Mouse (Mus musculus): ENCODE measurements at regions not wholly inside any gene's neighbourhood (a gene's known extent, or its start where the extent isn't known, plus 50 kb on each side); places are given as distances from the start of the nearest gene placed in this dataset.
A peak's percentile ranks its signal among the peaks of the same experiment; 100 is the strongest.

DNA sequence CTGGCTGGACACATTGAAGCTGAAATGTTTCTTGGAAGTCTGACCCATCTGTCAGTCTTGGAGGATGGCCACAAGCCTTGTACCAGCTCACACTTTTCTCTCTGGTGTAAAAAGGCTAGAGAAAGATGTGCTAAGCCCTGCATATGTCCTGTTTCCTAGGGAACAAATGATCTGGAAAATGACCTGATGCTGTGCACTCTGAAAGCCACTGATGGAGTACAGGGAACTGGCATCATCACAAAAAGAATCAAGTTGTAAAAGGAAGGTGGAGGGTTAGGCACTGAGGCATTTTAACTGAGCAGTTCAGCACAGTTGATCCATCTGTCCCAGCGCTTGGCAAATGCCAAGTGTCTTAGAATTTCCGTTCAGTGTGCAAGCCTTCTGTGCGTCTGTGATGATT, 144.8 kb upstream of the Shh start:
- H3K27ac ChIP-seq (replicated peaks) = no peak overlapping the region
- H3K36me3 ChIP-seq = no peaks in the 10 kb centered on the region
- no peak overlapping the region for H3K4me2 ChIP-seq
- no peaks in the 10 kb centered on the region for H3K9me3 ChIP-seq
- no peak for ATAC-seq (ENCODE audit: extremely low read depth, insufficient number of reproducible peaks, low FRiP score, low TSS enrichment)
- H3K4me1 ChIP-seq = no peaks in the 10 kb centered on the region
- no peak overlapping the region for H3K4me3 ChIP-seq
- WGBS = 80% methylated on average over 3 of the region's 3 CpGs
- H3K27me3 ChIP-seq (replicated peaks) = no peaks in the 10 kb centered on the region
- H3K9ac ChIP-seq = no peak overlapping the region

DNA sequence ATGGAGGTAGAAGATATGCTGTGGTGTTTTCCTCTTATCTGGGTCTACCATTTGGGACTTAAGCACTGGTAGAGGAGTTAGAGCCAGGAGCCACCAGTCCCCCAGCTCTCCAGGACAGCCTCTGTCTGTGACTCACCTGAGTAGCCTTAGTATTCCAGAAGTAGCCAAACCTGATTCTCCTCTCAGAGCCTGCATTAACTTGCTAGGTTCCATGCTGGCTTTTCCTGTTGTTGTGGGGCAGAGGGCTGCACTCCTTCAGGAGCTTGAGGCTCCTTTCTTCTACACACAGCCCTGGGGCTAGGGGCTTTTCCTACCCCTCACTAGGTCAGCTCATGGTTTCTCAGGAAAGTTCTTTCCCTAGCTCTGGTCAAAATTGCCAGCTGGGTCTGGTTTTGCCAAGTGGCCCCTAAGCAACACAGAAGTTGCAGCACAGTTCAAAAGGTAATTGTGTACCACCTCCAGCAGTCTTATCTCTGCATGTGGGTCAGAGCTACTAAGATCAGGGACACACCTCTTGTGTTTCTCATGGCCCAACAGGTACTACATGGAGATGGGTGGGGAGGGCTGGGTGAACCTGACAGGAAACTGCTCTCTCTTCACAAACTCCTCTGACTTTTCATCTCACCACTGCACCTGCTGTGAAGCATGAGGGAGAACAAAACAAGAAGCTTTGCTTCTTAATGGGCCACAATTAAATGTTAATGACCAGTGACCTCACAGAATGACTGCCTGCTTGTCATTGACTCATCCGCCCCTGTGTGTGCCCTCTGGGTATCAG, 129.7 kb upstream of the Shh start:
- Histone ChIP-seq H3K4me2 (no peak overlapping the region), H3K9me3 (no peaks in the 10 kb centered on the region), H3K4me3 (no peak overlapping the region), H3K27me3 (replicated peaks) (no peaks in the 10 kb centered on the region), H3K9ac (no peak overlapping the region), H3K4me1 (no peaks in the 10 kb centered on the region), H3K36me3 (no peaks in the 10 kb centered on the region), H3K27ac (replicated peaks) (no peak overlapping the region)
- ATAC-seq (ENCODE audit: extremely low read depth, insufficient number of reproducible peaks, low FRiP score, low TSS enrichment) = no peak
- 59% methylated on average over 1 of the region's 1 CpGs for WGBS

DNA sequence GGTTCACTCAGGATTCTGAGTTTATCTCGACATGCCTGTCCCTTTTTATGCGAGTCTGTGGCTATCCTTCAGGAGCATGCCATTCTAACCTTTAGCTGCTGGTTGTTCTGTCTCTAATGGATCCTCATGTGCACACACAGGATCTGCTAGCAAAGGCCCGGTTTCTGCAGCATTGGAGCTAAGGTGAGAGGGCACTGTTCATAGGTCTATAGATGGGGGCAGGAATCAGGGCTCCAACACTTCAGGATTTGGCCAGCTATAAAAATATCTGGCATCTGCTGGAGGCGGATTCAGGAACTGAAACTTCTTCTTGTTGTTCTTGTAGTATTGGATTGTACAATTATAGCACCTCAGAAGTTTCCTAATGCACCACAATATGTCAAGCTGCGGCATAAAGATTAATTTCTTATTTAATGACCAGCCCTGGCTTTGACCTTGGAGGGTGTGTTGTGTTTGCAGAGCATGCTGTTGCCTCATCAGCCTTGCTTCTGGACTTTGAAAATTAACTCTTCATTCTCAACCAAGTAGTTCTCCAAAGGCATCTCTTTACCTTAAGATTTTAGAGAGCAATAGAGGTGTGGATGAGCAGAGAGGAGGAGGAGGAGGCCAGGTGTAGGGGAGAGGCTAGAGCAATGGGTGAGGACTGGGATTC, 104.4 kb upstream of the Shh start:
- no peaks in the 10 kb centered on the region for H3K36me3 ChIP-seq
- no peak overlapping the region for H3K9ac ChIP-seq
- no peak overlapping the region for H3K27ac ChIP-seq (replicated peaks)
- no peaks in the 10 kb centered on the region for H3K27me3 ChIP-seq (replicated peaks)
- no peaks in the 10 kb centered on the region for H3K4me1 ChIP-seq
- H3K4me2 ChIP-seq = no peak overlapping the region
- H3K4me3 ChIP-seq = no peak overlapping the region
- 66% methylated on average over 5 of the region's 5 CpGs for WGBS
- H3K9me3 ChIP-seq = no peaks in the 10 kb centered on the region
- ATAC-seq (ENCODE audit: extremely low read depth, insufficient number of reproducible peaks, low FRiP score, low TSS enrichment) = no peak

DNA sequence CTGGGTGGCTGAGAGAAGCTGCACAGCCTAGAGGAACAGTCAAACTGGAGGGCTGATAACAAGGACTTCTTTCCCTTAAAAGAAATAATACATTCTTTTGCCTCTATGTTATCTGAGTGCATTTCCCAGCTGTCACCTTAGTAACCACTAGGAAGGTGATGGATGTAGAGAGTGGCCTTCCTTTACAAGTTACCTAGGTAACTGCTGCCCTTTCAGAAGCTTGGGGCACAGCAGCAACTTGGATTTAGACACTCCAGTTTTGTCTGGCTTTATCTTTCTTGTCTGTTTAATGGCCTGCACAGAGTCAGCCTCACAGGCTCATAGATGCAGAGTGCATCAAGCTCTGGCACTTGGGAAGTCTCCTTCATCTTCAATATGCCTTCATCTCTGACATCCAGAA, 101.4 kb upstream of the Shh start:
- H3K9me3 ChIP-seq = no peaks in the 10 kb centered on the region
- ATAC-seq (ENCODE audit: extremely low read depth, insufficient number of reproducible peaks, low FRiP score, low TSS enrichment) = no peak
- no peaks in the 10 kb centered on the region for H3K27me3 ChIP-seq (replicated peaks)
- no peak overlapping the region for H3K27ac ChIP-seq (replicated peaks)
- H3K4me3 ChIP-seq = no peak overlapping the region
- H3K4me1 ChIP-seq = no peaks in the 10 kb centered on the region
- no peaks in the 10 kb centered on the region for H3K36me3 ChIP-seq
- no peak overlapping the region for H3K4me2 ChIP-seq
- no peak overlapping the region for H3K9ac ChIP-seq

DNA sequence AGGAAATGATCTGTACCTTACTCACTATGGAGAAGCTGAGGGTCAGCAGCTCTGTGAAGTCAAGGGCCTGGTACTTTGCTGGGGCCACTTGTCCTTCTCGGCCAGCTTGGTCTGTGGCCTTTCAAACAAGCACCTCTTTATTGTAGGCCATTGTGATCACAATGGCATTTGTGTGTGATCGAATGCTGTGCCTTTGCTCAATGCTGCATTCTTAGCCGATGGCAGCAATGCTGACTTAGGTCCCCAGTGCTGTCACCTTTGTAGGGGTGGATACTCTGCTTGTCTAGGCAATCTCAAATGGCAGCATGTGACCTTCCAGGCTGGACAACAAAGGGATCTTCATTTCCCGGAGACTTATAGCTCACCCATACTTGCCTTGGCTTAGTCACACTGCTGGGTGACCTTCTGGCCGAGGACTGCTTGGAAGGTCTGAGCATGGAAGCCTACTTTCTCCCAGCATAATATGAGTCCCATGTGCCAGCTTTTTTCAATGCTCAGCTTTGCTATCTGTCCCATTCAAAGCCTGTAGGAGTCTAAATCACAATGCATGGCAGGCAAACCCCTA, 100.4 kb upstream of the Shh start:
- ATAC-seq (ENCODE audit: extremely low read depth, insufficient number of reproducible peaks, low FRiP score, low TSS enrichment) = no peak
- 80% methylated on average over 5 of the region's 5 CpGs for WGBS

DNA sequence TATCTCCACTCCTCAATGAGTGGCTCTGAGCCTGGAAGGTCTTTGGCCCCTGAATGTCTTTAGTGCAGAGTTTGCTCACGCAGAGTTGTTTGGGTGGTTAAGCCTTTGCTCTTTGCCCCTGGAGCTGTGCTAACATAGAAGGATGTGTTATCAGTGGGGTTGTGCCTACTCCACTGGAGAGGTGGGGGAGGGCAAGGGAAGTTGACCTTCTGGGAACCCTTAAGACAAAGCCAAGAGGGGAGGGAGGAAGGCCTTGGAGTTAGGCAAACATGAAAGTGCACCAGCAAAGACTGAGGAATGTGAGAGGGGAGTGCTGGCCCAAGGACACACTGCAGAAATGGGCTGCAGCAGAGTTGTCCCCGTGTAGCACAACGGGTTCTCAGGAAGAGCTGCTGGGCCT, 96.3 kb upstream of the Shh start:
- H3K9me3 ChIP-seq = no peaks in the 10 kb centered on the region
- no peaks in the 10 kb centered on the region for H3K4me1 ChIP-seq
- no peak for ATAC-seq (ENCODE audit: extremely low read depth, insufficient number of reproducible peaks, low FRiP score, low TSS enrichment)
- 22% methylated on average over 3 of the region's 3 CpGs for WGBS
- H3K4me2 ChIP-seq = no peak overlapping the region
- H3K27me3 ChIP-seq (replicated peaks) = no peaks in the 10 kb centered on the region
- no peak overlapping the region for H3K4me3 ChIP-seq
- no peak overlapping the region for H3K27ac ChIP-seq (replicated peaks)
- no peaks in the 10 kb centered on the region for H3K36me3 ChIP-seq
- H3K9ac ChIP-seq = no peak overlapping the region

More for the DNA sequence above, 100.4 kb upstream of the Shh start:
- Histone ChIP-seq H3K9ac (no peak overlapping the region), H3K4me2 (no peak overlapping the region), H3K4me1 (no peaks in the 10 kb centered on the region), H3K4me3 (no peak overlapping the region), H3K36me3 (no peaks in the 10 kb centered on the region), H3K9me3 (no peaks in the 10 kb centered on the region), H3K27ac (replicated peaks) (no peak overlapping the region), H3K27me3 (replicated peaks) (no peaks in the 10 kb centered on the region)

DNA sequence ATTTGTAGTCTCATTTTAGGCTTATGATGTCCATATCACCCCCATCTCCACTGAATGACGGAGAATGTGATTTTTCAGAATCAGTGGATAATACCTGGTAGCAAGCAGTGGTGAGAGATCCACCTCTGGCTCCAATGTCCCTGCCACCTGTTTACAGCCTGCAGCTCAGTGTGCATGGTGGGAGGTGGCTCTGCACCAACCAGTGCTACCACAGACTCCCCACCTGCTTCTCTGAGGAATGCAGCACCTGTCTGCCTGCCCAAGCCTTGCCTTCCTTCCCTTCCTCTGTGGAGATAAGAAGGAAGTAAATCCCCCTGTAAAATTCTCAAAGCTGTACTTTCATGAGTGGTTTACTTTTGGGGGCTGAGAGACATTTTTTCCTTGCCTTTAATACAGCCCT, 95.9 kb upstream of the Shh start:
- Histone ChIP-seq H3K27me3 (replicated peaks) (no peaks in the 10 kb centered on the region), H3K36me3 (no peaks in the 10 kb centered on the region), H3K27ac (replicated peaks) (no peak overlapping the region), H3K4me2 (no peak overlapping the region), H3K9me3 (no peaks in the 10 kb centered on the region), H3K4me1 (no peaks in the 10 kb centered on the region), H3K9ac (no peak overlapping the region), H3K4me3 (no peak overlapping the region)
- 78% methylated on average over 1 of the region's 1 CpGs for WGBS
- no peak for ATAC-seq (ENCODE audit: extremely low read depth, insufficient number of reproducible peaks, low FRiP score, low TSS enrichment)

DNA sequence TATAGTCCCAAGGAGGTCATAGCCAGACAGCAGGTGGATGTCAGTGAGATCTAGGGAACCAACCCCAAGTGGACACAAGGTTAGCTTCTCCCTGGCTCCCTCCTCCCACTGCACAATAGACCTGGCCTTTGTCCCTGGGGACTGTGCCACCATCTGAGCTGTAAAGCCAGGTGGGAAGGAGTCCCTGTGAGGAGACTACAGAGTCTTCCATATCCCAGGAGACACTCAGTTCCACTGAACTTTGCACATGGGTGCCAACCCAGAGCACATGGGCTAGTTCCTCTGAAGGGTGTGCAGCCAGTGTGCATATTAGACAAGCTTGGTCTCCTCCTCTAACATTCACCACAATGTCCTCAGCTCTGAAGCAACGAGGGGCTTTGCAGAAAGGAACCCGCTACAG, 86.5 kb upstream of the Shh start:
- Histone ChIP-seq H3K9me3 (no peaks in the 10 kb centered on the region), H3K36me3 (no peaks in the 10 kb centered on the region), H3K4me2 (no peak overlapping the region), H3K27me3 (replicated peaks) (no peaks in the 10 kb centered on the region), H3K9ac (no peak overlapping the region), H3K4me3 (no peak overlapping the region), H3K4me1 (no peaks in the 10 kb centered on the region), H3K27ac (replicated peaks) (no peak overlapping the region)
- WGBS = 73% methylated on average over 2 of the region's 2 CpGs
- no peak for ATAC-seq (ENCODE audit: extremely low read depth, insufficient number of reproducible peaks, low FRiP score, low TSS enrichment)

DNA sequence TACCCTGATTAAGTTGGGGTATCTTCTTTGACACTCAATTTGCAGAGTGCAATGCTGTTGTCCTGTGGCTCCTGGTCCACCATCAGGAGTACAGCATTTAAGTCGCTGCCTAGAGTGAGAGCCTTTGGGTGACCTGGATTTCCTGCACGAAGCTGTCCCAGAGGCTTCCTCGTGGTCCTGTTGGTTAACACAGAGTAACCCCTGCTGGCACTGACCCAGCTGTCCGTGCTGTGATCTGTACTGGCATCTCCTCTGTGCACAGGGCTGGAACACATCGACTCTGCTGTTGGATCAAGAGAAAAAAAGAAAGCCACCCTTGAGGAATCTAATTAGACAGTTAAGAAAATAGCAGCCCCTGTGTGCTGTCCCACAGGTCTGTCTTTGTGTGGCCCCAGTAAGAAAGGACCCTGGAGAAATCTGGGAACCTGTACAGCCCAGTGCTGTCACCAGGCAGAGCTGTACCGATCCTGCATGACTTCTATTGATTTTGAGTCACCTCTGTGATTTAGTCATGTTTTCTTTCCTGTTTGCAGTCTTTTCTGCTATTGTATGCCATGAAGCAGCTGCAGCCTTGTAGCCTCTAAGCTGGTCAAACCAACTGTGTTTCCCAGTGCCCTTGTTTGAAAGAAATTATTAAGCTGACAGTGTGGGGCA, 63.3 kb upstream of the Shh start:
- H3K4me1 ChIP-seq = no peaks in the 10 kb centered on the region
- no peak overlapping the region for H3K9ac ChIP-seq
- no peak overlapping the region for H3K4me2 ChIP-seq
- 58% methylated on average over 6 of the region's 6 CpGs for WGBS
- no peaks in the 10 kb centered on the region for H3K9me3 ChIP-seq
- no peak for ATAC-seq (ENCODE audit: extremely low read depth, insufficient number of reproducible peaks, low FRiP score, low TSS enrichment)
- H3K27ac ChIP-seq (replicated peaks) = no peak overlapping the region
- no peaks in the 10 kb centered on the region for H3K36me3 ChIP-seq
- no peak overlapping the region for H3K4me3 ChIP-seq
- no peaks in the 10 kb centered on the region for H3K27me3 ChIP-seq (replicated peaks)

DNA sequence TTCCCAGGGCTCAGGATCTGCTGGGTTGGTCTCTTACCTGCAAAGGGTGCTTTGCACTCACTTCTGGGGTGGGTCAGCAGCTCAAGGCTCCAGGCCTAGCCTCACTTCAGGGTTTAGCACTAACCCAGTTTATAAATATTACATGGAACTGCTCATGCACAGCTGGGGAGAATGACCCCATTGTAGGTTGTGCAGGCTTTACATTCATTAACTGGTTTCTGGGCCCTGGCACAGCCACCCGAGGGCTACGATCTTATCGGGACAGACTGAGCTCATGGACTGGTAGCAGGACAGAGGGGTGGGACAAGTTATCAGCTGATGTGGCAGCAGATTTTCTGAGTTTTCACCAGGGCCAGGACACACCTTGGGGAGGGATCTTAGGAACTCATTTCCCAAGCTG, 59.4 kb upstream of the Shh start:
- Histone ChIP-seq H3K9me3 (no peaks in the 10 kb centered on the region), H3K4me2 (no peak overlapping the region), H3K27ac (replicated peaks) (no peak overlapping the region), H3K36me3 (no peaks in the 10 kb centered on the region), H3K27me3 (replicated peaks) (no peaks in the 10 kb centered on the region), H3K4me1 (peaks cover 4% of the 10 kb centered on the region), H3K4me3 (no peak overlapping the region), H3K9ac (no peak overlapping the region)
- no peak for ATAC-seq (ENCODE audit: extremely low read depth, insufficient number of reproducible peaks, low FRiP score, low TSS enrichment)
- WGBS = 73% methylated on average over 3 of the region's 3 CpGs

DNA sequence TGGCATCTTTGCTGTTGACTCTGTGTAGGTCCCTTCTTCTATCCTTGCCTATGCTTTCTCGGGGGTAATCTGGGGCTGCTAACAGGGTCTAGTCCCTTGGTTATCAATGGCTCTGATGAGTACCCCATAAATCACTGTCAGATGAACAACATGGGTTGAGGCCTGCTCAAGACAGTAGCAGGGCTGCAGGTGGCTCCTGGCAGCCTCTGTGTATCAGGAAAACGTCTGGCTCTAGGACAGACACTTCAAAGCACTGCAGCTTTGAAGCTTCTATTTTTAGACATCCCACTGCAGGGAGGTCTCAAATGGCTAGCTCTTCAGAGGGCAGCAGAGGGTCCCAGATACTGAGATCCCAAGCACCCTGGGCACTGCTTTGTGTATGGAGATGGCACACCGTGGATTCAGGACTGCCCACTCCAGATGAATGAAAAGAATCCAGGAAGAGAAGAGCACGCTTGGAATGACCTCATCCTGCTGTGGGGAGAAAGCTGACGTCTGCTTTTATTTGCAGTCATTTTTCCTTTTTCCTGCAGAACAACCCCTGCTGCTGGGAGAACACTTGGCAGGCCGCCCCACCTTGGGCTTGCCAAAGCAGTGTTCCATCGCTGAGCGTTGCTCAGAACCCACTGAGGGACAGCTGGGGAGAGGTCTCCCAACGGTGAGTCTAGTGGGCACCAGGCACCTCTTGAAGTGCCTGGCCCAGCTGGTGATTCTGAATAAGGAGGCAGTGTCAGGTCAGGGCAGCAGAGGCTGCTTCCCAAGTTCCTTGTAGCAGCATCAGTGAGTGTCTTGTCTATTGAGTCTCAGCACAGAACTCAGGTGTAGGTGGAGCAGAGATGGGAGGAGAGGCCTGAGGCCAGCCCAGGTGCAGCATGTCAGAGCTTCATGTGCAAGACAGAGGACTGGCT, 54.0 kb upstream of the Shh start:
- Histone ChIP-seq H3K27ac (replicated peaks) (peak overlapping the region; percentile 66), H3K4me3 (no peak overlapping the region), H3K36me3 (no peaks in the 10 kb centered on the region), H3K9me3 (no peaks in the 10 kb centered on the region), H3K4me2 (peak overlapping the region; percentile 54), H3K4me1 (peaks cover 19% of the 10 kb centered on the region), H3K9ac (peak overlapping the region; percentile 44; the same call in 1 of the 2 replicates), H3K27me3 (replicated peaks) (no peaks in the 10 kb centered on the region)
- WGBS = 16% methylated on average over 9 of the region's 9 CpGs
- ATAC-seq (ENCODE audit: extremely low read depth, insufficient number of reproducible peaks, low FRiP score, low TSS enrichment) = peak; percentile 56
